Mouse (Mus musculus): Measurements from ENCODE around the gene Ctrl.

The Ctrl gene

DNA sequence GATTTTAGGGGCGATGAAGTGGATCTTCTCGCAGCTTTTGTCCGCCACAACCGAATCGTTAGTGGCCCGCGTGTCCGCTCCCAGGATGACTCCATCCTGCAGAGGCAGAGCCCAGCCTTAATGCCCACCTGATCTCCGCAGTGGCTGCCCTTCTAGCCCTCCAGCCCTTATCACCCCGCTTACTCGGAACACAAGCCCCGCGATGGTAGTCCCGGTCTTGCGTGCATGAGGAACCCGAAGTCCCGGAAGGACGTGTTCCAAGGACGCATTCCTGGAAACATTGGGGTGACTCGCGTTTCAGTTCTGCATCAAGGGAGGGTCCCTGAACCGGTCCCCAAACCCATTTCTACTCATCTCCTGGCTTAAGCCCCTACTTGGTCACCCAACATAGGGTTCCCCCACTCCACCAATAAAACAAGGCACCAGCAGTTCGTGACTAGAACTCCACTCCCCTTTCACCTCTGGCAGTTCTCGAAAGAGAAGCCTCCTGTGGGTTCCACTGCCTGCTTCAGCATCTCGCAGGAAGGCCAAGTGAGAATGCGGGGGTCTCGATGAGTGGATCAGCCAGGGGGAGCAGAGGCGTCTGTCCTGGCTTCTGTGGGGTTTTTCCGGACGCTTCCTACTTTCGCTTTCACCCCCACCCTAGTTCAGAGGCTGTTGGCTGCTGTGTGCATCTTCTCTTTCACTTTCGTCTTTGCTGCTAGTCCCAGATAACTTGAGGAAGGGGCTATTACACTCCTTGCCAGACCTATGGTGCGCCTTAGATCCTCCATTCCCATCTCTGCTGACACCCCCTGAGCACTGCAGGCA, 4.0 kb upstream of the Ctrl start:
- peak; percentile 98 for DNase-seq

DNA sequence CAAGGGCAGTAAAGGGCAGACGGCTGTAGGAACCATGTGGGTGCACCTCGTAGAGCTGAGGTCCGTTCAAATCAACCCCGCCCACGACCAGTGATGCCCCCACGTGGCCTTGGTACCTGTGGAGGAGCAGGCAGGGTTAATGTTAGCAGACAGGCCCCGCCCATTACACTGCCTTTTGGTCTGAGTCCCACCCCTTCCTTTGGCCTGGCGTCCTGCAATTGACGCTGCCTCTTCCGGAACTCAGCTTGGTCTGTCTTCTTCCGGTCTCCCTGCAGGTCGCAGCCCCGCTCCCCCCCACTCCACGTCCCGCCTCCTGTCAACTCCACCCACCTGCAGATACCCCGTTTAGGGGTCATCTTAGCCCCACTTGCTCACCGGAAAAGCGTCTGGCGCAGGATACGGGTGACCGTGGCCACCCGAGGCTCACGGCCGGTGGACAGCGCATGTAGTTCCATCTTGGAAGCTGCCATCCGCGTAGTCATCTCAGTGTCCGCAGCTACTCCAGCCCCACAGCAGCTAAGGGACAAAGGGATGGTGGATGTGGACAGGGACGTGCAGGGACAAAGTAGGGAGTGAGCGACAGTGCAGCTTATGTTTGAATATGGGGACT, 3.3 kb upstream of the Ctrl start:
- DNase-seq, result peak; percentile 100

DNA sequence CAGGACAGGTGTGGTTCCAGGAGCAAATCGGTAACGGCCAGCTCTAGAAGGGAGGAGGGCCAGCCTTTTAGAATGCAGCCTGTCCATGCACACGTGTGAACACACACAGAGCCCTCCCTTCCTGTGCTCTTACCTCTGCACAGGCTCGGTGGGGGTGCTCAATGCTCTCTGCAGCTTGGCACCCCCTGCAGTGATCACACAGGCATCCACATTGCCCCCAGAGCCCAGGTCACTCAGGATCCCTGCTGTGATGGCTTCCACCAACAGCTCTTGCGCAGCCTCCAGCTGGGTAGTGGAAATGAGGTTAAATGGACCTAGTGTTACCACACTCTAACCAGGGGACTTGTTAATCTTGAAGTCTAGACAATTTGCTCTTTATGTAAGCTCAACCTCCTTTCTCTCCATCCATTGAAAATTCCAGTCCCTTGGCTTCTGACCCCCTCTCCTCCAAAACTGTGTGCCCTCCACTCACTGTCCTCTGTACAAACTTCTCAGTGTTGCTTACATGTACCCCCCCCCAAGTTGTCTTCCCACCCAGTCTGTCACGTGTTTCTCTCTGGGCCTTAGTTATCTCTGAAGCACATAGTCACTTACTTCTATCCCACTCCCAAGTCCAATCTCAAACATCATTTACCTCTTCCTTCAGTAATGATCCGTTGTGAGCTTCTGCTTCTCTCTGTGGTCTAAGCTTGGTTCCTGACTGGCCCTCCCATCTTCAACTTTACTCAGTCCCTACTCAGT, 2.4 kb upstream of the Ctrl start:
- peak; percentile 95 for DNase-seq

DNA sequence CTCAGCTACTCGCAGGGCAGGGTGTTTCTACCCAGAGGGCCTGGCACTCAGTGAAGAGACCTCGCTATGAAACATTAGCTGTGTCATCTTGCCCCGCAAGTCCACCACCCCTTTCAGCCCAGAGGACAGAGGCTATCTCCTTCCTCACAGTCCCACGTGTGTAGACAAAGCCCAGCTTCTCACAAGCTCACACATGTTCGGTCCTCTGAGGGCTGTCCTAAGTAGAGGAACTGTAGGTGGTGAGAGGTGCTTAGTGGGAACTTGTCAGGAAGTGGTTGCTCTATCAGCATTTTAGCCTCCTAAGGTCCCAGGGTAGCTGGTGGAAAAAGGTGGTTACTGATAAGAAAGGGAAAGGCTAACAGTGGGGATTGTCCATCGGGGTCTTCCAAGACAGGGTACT, 1.4 kb upstream of the Ctrl start:
- no peak for DNase-seq

DNA sequence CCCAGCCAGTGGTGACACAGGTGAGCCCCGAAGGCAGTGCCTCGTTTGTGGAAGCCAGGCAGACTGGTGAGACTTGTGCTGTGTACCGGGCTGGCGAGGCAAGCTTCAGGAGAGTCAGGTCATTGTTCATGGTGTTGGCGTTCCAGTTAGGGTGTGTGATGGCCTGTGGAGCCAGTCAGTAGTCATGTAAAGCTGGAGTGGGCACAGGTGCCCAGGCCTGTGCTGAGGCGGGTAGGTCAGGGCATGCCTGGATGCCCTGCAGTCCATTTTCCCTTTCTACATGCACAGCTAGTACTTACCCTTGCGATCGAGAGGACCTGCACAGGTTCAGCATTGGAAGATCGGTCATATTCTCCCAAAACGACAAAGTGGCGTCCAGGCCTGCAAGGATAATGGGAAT, 1.1 kb downstream of the Ctrl start:
- DNase-seq, result peak; percentile 92

DNA sequence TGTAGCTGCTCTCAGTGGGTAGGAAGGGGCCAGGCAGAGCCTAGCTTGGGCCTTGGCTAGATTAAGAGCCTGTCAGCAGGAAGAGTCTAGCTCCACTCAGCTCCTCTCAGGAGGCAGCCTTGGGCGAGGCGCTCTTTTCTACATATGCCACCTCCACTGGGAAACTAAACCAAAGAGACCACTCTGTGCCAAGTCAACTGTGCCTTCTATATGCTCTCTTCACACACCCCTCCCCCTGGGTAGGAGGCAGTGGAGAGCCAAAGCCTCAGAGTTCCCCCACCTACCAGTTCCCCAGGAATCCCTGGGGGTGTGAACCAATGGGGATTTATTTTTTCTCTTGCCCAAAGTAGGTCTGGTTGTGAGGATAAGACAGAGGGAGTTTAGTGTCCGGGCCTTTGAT, 2.4 kb downstream of the Ctrl start:
- peak; percentile 90 for DNase-seq

DNA sequence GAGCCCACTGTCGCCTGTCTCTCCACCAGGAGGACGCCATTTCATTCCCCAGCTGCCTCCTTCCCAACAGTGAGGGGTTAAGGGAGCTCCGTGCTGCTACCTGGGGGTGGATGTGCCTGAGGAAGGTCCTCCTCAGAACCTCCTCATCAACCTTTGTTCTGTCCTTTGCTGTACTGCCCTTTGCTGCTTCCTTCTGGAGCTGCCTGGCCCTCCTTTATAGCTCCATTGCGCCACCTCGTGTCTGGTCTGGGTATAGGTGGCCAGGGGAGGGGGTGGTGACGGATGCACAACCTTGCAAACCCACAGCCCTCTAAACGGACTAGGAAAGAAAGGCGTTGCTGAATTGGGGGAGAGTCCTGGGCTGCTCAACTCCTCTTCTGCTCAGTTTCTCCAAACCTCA, 3.1 kb downstream of the Ctrl start:
- DNase-seq, result peak; percentile 98

DNA sequence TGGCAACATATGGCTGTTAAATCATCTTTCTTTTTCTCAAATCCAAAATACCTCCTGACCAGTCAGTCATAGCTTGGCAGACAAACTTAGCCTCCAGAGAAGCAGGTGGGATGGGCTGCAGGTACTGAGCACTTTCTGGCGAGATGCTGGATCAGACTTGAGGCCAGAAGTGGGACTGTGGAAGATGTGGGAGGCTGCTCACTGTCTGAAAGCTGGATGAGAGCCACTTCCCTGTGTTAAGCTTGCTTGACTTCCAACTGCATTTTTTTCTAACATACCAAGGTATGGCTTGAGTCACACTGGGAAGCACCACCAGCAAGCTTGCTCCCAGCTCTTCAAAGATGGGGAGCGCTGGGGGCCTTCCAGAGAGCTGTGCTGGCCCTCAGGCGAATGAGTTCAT, 8.5 kb downstream of the Ctrl start:
- no peak for DNase-seq

DNA sequence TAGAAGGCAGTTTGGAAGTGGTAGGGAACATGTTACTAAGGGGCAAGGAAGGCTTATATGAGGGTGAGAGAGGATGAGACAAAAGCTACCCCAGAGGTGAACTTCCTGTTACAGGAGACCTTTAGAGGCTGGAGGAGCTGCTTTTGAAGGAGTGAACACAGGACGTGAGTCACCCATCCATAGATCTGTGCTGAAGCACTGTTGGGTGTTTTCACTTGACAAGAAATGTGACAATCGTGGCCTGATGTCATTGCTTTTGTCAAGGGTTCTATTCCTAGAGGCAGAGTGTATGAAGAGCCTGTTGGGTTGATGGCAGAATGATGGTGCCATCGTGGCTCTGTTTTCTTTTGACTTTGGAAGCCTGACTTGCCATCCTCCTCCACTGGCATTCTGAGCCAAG, 14.3 kb downstream of the Ctrl start:
- DNase-seq, result no peak

DNA sequence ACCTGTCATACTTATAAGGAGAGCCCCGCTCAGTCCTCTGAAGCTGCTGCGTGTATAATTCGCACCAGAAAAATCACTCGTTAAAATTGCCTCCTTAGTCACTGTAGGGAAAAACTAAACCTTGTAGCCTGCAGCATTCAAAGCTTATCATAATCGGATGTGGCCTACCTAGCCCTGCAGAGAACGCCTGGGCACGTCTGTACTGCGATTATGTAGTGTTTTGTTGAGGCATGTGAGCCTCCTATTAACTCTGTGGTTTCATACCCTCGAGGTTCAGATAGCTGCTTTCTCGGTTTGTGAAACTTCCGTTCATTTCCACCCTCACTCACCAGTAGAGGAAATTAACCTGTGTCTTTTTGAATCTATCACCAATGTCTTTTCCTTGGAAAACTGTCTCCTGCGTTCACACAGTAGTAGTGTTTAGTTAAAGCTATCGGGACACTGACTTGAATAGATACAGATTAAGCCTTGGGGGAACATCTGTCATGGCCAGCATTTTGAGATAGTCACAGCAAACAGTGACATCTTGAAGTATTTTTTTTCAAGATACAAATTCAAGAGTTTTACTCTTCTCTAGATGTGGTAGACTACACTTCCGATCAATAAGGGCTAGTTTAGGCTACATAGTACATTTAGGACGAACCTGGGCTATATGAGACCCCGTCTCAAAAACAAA, 32.6 kb downstream of the Ctrl start:
- no peak for DNase-seq

DNA sequence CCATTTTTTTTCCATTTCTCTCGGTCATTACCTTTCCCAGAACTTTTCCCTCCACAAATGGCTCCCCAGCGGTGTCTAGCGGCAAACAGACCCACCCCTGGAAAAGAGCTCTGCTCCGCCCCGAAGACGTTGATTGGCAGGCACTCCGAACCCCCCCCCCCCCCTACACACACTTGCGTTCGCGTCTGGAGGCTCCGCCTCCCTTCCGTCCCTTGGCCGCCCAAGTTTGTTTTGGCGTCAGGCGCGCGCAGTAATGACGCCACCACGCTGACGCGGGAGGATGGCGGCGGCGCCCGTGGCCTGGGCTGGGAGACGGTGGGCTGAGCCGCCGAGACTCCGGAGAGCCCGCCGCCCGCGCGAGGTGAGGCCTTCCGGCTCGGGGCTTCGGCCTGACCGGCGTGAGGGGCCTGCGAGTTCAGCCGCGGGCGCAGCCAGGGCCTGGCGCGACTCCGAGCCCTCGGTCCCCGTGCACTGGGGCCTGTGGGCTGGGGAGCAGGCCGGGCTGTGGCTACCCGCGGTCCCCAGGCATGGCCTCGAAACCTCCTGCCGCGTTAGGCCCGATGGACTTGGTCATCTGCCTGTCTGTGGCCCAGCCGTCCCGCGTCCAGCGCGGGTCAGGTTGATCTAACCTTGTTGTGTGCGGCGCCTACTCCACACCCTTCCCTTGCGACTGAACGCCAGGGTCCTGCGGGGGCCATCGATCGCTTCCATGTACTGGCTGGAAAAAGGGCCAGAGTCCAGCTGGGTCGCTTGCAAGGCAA, 33.3 kb downstream of the Ctrl start, which contains the start of gene Pskh1:
Gene Pskh1, plus strand, starts transcription at position 262 of the 761 bp plus-strand sequence.
- DNase-seq, result peak; percentile 99

DNA sequence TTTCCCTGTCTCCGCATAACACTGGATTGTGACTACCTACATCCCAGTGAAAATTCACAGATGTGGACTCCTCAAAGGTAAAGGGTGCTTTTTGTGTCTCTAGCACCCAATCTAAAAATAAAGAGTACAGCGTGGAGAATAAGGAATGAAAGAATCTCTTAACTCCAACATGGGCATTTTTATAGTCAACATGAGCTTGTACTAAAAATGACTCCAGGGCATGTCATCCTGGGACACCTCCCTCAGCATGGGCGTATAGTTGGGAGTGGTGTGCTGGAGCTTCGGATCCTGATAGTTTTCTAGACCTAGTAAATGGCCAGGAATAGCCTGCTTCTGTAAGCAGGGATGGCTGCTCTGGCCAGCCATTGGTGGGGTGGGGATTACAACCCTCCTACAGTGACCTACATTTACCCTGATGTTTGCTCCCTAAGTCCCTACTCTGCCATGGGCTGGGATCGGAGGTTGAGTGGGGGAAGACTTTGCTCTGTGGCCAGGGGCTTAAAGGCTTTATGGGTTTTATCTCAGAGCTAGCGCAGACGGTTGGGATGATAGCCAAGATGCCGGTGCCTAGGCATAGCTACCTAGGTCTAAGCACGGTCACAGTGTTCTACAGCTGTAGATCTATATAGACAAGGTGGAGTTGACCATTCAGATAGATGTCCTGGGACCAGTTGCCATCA, 35.7 kb downstream of the Ctrl start:
- no peak for DNase-seq

DNA sequence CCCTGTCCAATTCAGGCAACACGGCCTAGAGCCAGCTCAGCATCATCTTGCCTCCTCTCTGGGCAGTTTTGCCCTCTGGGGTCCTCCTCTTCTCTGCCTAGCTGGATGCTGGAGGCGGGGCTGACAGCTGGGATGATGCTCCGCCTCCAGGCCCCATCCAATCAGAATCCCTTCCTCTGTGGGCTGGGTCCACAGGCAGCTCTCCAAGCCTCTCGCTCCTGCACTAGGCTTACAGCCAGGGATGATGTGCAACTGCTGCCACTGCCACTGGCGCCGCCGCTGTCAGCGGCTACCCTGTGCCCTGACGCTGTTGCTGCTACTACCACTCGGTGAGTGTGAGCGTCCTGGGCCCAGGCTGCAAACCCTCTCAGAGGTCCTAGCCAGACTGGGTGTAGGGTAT, 40.3 kb downstream of the Ctrl start, which contains the start of gene Nrn1l:
Gene Nrn1l, plus strand, starts transcription at position 229 of the 400 bp plus-strand sequence.
- peak; percentile 98 for DNase-seq

DNA sequence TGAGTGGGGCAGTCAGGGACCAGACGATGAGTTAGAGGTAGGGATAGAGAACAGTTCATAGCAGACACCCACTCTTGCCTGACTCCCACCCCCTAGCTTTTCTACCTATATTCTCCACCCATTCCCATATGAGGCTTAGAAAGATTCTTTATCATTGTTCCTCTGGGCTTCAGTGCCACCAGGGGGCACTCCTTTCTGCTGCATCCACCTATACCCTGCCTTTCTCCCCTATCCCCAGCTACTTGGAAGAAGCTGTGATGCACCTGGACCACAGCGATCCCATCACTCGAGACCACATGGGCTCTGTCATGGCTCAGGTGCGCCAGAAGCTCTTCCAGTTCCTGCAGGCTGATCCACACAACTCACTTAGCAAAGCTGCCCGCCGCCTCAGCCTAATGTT, 41.2 kb downstream of the Ctrl start:
- no peak for DNase-seq

DNA sequence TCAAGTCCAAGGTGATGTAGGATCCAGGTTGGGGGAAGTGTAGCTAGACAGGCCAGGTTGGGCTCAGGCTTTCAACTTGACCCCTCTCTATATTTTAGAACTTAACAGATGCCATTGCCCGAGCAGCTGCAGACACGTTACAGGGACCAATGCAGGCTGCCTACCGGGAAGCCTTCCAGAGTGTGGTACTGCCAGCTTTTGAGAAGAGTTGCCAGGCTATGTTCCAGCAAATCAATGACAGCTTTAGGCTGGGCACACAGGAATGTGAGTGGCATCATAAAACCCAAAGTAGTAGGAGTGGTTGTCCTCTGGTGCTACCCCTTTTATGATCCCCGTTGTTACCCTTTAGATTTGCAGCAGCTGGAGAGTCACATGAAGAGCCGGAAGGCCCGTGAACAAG, 42.8 kb downstream of the Ctrl start:
- peak; percentile 95 for DNase-seq

DNA sequence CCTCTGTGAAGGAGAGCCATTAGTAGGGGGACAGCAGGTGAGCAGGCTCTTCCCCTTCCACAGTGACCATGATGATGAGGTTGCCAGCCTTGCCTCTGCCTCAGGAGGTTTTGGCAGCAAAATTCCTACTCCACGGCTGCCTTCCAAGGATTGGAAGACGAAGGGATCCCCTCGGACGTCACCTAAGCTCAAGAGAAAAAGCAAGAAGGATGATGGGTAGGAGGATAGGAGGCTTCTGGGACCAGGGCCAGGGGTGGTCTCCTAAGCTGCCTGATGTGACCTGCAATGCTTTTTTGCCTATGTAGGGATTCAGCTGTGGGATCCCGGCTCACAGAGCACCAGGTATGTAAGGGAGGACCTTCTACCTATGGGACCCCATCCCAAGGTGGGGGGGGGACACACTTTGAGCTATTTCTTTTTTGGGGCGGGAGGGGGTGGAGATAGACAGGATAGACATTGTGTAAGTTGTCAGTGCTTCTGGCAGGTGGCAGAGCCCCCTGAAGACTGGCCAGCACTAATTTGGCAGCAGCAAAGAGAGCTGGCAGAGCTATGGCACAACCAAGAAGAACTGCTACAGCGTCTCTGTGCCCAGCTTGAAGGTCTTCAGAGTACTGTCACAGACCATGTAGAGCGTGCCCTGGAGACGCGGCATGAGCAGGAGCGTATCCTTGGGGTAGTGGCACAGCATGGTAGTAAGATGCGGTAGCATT, 43.8 kb downstream of the Ctrl start:
- no peak for DNase-seq

All from heart, adult 11 months (tissue).